Mouse (Mus musculus) ovary, postnatal 36 days (tissue): Measurements from ENCODE around the gene Syap1.
"Not testable (repeated sequence)": the region's sequence is repeated elsewhere in the genome, so short reads cannot be mapped to it uniquely, and the experiment has no call there.

Experiments used
- DNase-seq: peaks from one replicate; pipeline ENCODE4 v3.0.0; 2022; ENCODE audit warnings: low spot score, mixed read lengths

Gene Syap1

DNA sequence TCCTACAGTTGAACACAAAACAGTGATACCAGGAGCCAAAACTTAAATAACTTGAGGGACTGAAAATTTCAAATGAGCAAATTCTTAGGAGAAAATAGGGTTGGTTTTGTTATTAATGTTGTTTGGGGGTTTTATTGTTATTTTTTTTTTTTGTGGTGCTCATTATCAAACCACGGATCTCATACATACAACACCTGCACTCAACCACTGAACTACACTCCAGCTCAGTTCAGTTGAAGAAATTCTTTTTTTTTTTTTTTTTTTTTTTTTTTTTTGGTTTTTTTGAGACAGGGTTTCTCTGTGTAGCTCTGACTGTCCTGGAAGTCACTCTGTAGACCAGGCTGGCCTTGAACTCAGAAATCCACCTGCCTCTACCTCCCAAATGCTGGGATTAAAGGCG, 57.9 kb downstream of the Syap1 start:
- not testable (repeated sequence) for DNase-seq

DNA sequence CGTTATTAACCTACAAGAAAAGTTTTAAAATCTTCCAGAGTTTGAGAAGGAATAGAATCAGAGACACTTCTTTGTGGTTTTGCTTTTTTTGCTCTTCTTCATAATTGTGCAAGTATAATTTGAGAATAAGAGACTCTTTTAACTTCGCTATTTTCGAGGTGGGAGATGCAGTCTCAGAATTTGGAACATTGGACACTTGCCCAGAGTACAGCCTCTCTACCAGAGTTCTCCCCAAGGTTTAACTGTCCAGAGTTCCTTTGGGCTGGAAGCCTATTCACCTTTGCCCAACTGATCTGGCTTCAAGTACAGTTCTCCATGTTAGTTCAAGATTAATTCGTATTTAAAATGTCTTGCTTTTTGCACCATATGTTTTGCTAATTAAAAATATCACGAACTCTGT, 58.5 kb downstream of the Syap1 start:
- no peak for DNase-seq

DNA sequence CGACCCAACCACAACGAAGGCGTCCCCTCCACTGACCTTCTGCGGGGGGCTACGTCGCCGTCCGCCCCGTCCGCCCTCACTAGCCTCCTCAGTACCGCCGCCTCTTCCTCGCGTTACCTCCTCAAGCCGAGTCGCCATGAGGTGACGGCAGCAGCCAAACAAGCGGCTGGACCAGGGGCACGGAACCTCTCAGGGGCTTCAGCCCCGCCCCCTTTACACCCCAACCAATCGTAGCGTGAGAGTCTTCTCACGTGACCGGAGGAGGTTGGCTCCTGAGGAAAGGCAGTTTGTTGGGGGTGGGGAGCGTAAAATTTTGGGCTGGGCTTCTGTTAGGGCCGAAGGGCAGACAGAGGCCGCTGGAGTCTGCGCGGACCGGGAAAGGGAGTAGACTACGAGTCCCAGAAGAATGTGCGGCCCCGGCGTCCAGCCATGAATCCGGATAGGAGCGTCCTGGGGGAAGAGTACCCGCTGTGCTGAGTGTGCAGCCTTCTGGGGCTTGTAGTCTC, 59.0 kb downstream of the Syap1 start, which contains the start of gene Txlng:
Gene Txlng, minus strand, starts transcription at position 252 of the 506 bp plus-strand sequence.
- peak; percentile 91 for DNase-seq

DNA sequence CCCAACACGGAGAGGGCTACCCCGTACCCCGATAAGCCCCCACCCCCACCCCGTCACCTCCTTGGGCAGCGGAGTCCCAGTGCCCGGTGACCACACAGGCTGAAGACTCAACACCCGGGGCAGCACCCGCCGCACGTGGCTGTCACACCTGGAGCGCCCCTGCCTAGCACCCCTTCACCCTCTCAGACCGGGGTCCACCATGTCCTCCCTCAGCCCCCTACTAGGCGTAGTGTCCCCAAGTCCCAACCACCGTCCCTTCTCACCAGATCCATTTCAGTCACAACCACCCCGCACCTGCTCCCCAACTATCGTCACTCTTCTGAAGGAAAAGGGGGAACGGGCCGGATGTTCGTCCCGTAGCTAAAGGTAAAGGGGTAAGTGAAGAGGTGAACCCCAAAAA, 59.5 kb downstream of the Syap1 start:
- no peak for DNase-seq

DNA sequence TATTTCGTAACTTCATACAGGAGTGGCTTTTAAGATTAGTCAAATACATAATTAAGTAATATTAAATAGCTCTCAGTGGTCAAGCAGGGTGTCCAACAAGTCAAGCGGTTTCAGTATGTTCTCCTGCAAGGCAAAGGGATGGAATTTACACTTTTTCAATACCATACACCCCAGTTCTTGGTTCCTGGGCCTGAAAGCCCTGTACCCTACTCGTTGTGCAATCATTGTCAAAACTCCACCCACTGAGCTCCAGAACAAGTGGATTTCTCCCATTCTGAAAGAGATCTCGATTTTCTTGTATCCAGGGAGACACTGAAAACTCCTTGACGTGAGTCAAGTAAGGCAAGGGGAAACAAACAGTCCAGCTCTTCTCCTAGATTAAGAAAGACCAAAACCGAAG, 60.2 kb downstream of the Syap1 start:
- DNase-seq = no peak
